Mouse (Mus musculus) left cerebral cortex, adult 6 months (tissue): ENCODE measurements around the gene Serpinb12. TPM values are rescaled to one million over a fixed set of nuclear protein-coding genes. Genes with fewer than 3 reads are reported as not detected.

Source experiments
- long read RNA-seq, 2 experiments: library from polyadenylated mRNA; unstranded; transcript quantifications; one replicate each; pipeline ENCODE4 v2.0.0; 2019 to 2020
- polyA plus RNA-seq: library from polyadenylated mRNA; unstranded; fragments of <200 nt; fragmentation: Nextera tagmentation; gene quantifications from 2 replicates; pipeline ENCODE4 v1.2.3, GENCODE M21; 2021

The Serpinb12 gene
- polyA plus RNA-seq, result not detected in 2 replicates
- long read RNA-seq, experiment 1, result 0 reads
- long read RNA-seq, experiment 2, result 0 reads

DNA sequence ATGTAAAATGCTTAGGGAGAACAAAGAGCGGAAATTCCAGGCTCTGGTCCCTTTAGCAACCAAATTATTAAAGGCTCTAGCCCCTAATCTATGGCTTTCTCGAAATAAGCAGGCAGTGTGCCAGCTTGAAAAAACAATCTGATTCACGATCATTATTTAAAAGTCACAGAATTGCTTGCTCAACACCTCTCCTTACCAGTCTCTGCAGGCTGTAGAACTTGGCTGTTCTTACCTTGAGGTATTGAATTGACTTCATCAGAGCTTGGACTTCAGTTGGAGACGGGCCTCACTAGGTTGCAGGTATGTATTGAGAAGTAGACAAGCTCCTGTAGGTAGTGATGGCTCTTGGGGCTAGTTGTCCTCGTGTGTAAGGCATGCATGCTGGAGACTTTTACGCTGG, at the start of gene Serpinb12:
TSS of gene Serpinb12 (plus strand) at position 185 of the 400 bp plus-strand sequence.

DNA sequence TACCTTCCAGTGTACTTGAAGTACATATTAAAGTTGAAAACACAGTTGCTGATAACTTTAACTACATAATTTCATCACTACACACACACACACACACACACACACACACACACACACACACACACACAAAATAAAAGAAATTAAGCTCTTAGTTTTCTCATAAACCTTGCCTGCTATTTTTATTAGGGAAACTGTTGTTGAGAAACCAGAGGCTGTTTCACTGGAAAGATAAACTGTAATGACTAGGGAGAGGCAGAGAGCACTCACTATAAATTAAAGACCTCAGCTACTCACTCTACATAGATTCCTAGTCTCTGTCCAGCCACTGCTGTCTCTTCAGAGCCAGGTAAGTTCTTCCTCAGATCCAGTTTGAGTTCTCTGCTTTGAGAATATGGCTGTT, 46.4 kb downstream of the Serpinb12 start, which contains the start of gene Serpinb13:
TSS of gene Serpinb13 (plus strand) at position 301 of the 400 bp plus-strand sequence.

Other genes with a start within 250 kb of the Serpinb12 start
- gene Bcl2, start 220.2 kb upstream of the Serpinb12 start, polyA plus RNA-seq, result 3.5 and 3.8 TPM in 2 replicates
- gene Kdsr, start 174.7 kb upstream of the Serpinb12 start, polyA plus RNA-seq, result 9.8 and 13.4 TPM in 2 replicates
- gene Vps4b, start 137.7 kb upstream of the Serpinb12 start, polyA plus RNA-seq, result 16.5 and 26.6 TPM in 2 replicates
- gene Serpinb5, start 73.3 kb upstream of the Serpinb12 start, polyA plus RNA-seq, result 0.09 TPM in 1 of 2 replicates, not detected in the other
- not detected in 2 replicates for gene Serpinb13, start 46.5 kb downstream of the Serpinb12 start, polyA plus RNA-seq
- gene Serpinb3a, start 117.9 kb downstream of the Serpinb12 start, polyA plus RNA-seq, result not detected in 2 replicates
- gene Serpinb3d, start 149.1 kb downstream of the Serpinb12 start, polyA plus RNA-seq, result not detected in 2 replicates